Mouse (Mus musculus) brain, embryonic 14.5 days (tissue): ENCODE results near the gene Gm28305.

ENCODE experiments used
- CTCF ChIP-seq: fragments of 200-500 bp; IDR thresholded peaks from 2 replicates; pipeline ENCODE4 v1.5.1; 2012; ENCODE audit warnings: inconsistent platforms, mild to moderate bottlenecking, moderate library complexity, borderline replicate concordance; ENCODE audit not compliant: insufficient read depth, insufficient read length; ENCODE audit errors: extremely low read depth
- POLR2A ChIP-seq: fragments of 200-500 bp; IDR thresholded peaks from 2 replicates; pipeline ENCODE4 v1.6.1; 2012; ENCODE audit warnings: mild to moderate bottlenecking, inconsistent platforms, borderline replicate concordance; ENCODE audit not compliant: poor library complexity, insufficient read depth, insufficient read length, severe bottlenecking; ENCODE audit errors: extremely low read depth

GRCm38 (mm10) chr9:104104986-104105385, 64.5 kb downstream of the Gm28305 start:
- TF ChIP-seq POLR2A, result no peak
- TF ChIP-seq CTCF, result no peak
